Mouse (Mus musculus) spleen, adult 2 months (tissue): ENCODE results near the gene Trhr2.

Experiments
- CTCF ChIP-seq: fragments of 200-500 bp; IDR thresholded peaks from 2 replicates; pipeline ENCODE4 v1.5.1; 2011; ENCODE audit warnings: mild to moderate bottlenecking, inconsistent platforms; ENCODE audit not compliant: insufficient read depth, insufficient read length, insufficient replicate concordance; ENCODE audit errors: extremely low read depth
- POLR2A ChIP-seq: fragments of 200-500 bp; IDR thresholded peaks from 2 replicates; pipeline ENCODE4 v1.6.1; 2011; ENCODE audit warnings: low read depth, low read length, inconsistent platforms

- TF ChIP-seq CTCF (no peak), POLR2A (no peak)
Observed at GRCm38 (mm10) chr8:122368494-122368893, 7.9 kb upstream of the Trhr2 start.
